Mouse (Mus musculus) stomach, postnatal 0 days (tissue): ENCODE results near the gene 3425401B19Rik.
A peak's percentile ranks its signal among the peaks of the same experiment; 100 is the strongest.

Experiments
- CTCF ChIP-seq: IDR thresholded peaks from 2 replicates; pipeline ENCODE4 v1.5.1; 2016; ENCODE audit warnings: antibody characterized with exemption, low read depth, mild to moderate bottlenecking, moderate library complexity
- EP300 ChIP-seq: optimal IDR thresholded peaks from 2 replicates; pipeline ENCODE3; 2016; ENCODE audit warnings: antibody characterized with exemption

- TF ChIP-seq CTCF = peak; percentile 49
- no peak for TF ChIP-seq EP300
Observed at GRCm38 (mm10) chr14:32628584-32628983, 56.5 kb downstream of the 3425401B19Rik start.
